Mouse (Mus musculus): ENCODE measurements around the gene Insc. TPM values are rescaled to one million over a fixed set of nuclear protein-coding genes. Genes with fewer than 3 reads are reported as not detected.
"Not testable (repeated sequence)": the region's sequence is repeated elsewhere in the genome, so short reads cannot be mapped to it uniquely, and the experiment has no call there.

Insc gene
- polyA plus RNA-seq, 1 experiment, result not detected

DNA sequence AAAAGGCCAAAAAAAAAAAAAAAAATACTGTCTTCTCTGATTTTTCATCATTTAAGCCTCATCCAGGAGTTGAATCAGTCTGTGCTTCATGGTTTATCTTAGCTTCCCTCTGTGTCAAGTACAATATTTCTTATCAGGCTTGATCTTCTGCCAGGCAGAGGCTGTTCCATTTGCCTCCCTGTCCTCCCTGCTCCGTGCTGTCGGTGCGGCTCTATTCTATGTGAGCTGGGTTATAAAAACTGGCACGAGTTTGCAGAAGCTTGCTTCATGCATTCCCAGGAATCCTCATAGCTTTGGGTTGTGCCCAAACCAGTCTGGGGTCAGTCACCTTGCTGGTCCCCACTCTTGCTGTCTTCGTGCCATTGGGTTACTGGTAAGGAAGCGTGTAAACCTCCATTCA is 12.3 kb upstream of the Insc start:
- Histone ChIP-seq H3K4me1 (ENCODE audit: control insufficient read depth, insufficient read depth, low read length) (no peaks in the 10 kb centered on the region), H3K27ac (ENCODE audit: insufficient read depth, low read depth, low read length) (no peak overlapping the region), H3K4me3 (ENCODE audit: insufficient read depth, low read depth, low read length) (no peak overlapping the region)
- TF ChIP-seq CTCF (IDR thresholded peaks at IDR 0.05; ENCODE audit: insufficient read depth, low read depth, low read length) (no peak), POLR2A (IDR thresholded peaks at IDR 0.05; ENCODE audit: insufficient read depth, low read depth, low read length) (no peak)
- WGBS, result 81% methylated on average over 6 of the region's 6 CpGs

DNA sequence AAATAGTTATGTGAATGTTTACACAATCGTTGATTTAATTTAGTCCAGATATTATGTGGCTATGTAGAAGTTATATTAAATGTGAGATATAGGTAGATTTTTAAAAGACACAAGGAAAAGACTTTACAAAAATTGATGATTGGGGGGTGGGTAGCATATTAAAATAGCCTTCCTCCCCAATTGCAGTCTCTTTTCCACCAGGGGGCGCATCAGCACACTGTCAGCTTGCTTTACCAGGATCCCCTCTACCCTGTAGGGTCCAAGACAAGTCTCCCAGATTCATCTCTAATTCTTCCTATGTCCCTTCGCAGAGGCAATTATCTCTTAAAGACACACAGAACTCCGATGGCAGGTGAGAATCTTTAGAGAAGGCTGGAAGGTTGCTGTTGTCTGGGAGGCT is 11.8 kb upstream of the Insc start:
- H3K4me3 ChIP-seq (ENCODE audit: insufficient read depth, low read depth, low read length); H3K4me1 ChIP-seq (ENCODE audit: control insufficient read depth, insufficient read depth, low read length); H3K27ac ChIP-seq (ENCODE audit: insufficient read depth, low read depth, low read length): not testable (repeated sequence)
- 44% methylated on average over 4 of the region's 4 CpGs for WGBS

DNA sequence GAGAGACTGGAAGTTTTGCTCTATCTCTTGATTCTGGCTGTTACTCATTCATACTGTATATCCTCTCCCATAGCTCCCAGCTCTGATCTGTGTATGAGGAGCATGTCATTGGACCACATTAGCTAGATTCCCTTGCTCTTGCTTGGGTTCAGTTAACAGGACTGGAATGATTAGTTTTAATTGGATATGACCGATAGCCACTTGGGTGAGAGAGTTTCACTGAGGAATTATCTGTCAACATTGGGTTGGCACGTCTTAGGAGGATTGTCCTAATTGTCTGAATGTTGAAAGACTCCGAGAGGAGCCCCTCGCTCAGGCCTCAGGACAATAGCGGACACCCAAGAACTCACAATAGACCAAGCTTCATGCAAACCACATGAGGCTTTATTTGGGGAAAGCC is 7.2 kb upstream of the Insc start:
- 78% methylated on average over 5 of the region's 5 CpGs for WGBS
- H3K27ac ChIP-seq (ENCODE audit: insufficient read depth, low read depth, low read length), result no peak overlapping the region
- no peak overlapping the region for H3K4me3 ChIP-seq (ENCODE audit: insufficient read depth, low read depth, low read length)
- H3K4me1 ChIP-seq (ENCODE audit: control insufficient read depth, insufficient read depth, low read length), result no peaks in the 10 kb centered on the region
- TF ChIP-seq POLR2A (IDR thresholded peaks at IDR 0.05; ENCODE audit: insufficient read depth, low read depth, low read length) (no peak), CTCF (IDR thresholded peaks at IDR 0.05; ENCODE audit: insufficient read depth, low read depth, low read length) (no peak)

DNA sequence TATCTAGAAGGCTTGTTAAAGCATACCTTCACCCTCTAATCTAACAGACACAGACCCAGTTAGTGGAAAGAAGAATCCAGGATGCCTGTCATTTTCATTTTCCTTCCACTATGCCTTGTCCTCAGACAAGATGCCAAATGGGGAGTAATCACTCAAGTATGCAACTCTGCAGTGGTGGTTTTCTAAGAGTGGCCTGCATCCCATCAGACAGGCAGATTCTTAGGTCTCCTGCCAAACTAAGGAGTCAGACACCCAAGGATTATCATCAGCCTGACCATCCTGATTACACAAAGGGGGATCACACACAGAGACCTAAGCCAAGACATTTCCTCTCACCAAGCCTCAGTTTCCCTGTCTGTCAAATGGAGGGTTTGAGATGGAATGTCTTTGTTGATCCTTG is 5.3 kb upstream of the Insc start:
- H3K4me1 ChIP-seq (ENCODE audit: control insufficient read depth, insufficient read depth, low read length), result no peaks in the 10 kb centered on the region
- no peak for TF ChIP-seq CTCF (IDR thresholded peaks at IDR 0.05; ENCODE audit: insufficient read depth, low read depth, low read length)
- TF ChIP-seq POLR2A (IDR thresholded peaks at IDR 0.05; ENCODE audit: insufficient read depth, low read depth, low read length), result no peak
- H3K4me3 ChIP-seq (ENCODE audit: insufficient read depth, low read depth, low read length), result no peak overlapping the region
- no peak overlapping the region for H3K27ac ChIP-seq (ENCODE audit: insufficient read depth, low read depth, low read length)

DNA sequence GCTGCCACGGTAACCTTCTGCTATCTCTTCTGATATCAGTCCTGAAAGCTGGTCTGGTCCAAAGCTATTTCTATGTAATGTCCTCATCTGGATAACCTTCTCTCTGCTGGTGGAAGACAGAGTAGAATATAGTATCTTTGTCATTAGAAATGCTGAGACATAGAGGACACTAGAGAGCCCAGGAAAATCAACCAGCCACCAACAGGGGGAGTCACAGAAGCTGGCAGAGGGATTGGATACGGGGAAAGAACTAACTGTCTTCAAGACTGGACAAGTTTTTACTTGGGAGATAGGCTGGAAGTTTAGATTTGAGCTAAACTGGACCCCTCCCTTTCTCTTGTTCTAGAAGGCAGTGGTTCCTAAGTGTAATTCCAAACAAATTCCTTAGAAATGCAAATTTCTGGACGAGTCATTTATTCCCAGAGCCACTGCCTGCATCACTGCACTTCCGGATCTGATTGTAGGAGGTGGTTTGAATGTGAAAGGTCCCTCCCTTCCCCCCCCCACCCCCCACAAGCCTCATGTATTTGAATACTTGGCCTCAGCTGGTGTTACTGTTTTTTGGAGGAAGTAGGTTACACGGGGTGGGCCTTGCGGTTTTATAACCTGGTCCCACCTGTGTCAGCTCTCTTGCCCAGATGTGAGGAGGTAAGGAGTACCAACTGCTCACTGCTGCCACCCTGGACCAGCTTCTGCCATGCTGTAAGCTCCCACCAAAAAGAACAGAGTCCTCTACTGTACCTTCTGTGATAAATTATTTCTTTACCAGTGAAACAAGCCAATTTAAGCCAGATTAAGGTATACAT is 2.9 kb upstream of the Insc start:
- 44% methylated on average over 6 of the region's 6 CpGs for WGBS
- Histone ChIP-seq H3K4me3 (ENCODE audit: insufficient read depth, low read depth, low read length) (no peak overlapping the region), H3K4me1 (ENCODE audit: control insufficient read depth, insufficient read depth, low read length) (peaks cover 6% of the 10 kb centered on the region), H3K27ac (ENCODE audit: insufficient read depth, low read depth, low read length) (no peak overlapping the region)
- TF ChIP-seq POLR2A (IDR thresholded peaks at IDR 0.05; ENCODE audit: insufficient read depth, low read depth, low read length) (no peak), CTCF (IDR thresholded peaks at IDR 0.05; ENCODE audit: insufficient read depth, low read depth, low read length) (no peak)

DNA sequence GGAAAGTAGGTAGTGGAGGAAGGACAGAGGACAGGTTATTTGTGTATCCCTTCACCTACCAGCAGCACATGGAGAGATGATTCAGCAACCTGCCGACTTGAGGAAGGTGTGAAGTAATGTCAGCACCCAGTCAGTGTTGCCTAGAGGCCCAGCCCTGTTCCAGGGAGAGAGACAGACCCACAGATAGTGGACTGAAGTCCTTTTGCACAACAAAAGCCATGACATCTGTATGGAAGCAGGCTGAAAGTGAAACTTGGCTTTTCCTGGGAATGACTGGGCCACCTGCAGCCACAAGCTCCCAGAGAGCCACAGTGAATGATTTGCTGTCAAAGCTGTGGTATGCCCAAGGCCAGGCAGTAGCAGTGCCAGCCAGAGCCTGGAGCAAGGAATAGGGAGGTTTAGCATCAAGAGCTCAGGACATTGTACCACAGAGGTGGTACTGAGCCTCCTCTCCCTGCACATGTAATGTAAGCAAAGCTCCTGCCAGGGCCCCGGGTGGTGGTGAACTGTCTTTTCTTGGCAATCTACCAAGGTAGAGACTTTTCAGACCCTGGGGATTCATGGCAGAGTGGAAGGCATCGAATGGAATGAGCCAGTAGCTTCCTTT is 1.2 kb downstream of the Insc start:
- Histone ChIP-seq H3K4me1 (ENCODE audit: control insufficient read depth, insufficient read depth, low read length) (peaks cover 9% of the 10 kb centered on the region), H3K4me3 (ENCODE audit: insufficient read depth, low read depth, low read length) (no peak overlapping the region), H3K27ac (ENCODE audit: insufficient read depth, low read depth, low read length) (no peak overlapping the region)
- TF ChIP-seq CTCF (IDR thresholded peaks at IDR 0.05; ENCODE audit: insufficient read depth, low read depth, low read length) (no peak), POLR2A (IDR thresholded peaks at IDR 0.05; ENCODE audit: insufficient read depth, low read depth, low read length) (no peak)
- 49% methylated on average over 3 of the region's 3 CpGs for WGBS

DNA sequence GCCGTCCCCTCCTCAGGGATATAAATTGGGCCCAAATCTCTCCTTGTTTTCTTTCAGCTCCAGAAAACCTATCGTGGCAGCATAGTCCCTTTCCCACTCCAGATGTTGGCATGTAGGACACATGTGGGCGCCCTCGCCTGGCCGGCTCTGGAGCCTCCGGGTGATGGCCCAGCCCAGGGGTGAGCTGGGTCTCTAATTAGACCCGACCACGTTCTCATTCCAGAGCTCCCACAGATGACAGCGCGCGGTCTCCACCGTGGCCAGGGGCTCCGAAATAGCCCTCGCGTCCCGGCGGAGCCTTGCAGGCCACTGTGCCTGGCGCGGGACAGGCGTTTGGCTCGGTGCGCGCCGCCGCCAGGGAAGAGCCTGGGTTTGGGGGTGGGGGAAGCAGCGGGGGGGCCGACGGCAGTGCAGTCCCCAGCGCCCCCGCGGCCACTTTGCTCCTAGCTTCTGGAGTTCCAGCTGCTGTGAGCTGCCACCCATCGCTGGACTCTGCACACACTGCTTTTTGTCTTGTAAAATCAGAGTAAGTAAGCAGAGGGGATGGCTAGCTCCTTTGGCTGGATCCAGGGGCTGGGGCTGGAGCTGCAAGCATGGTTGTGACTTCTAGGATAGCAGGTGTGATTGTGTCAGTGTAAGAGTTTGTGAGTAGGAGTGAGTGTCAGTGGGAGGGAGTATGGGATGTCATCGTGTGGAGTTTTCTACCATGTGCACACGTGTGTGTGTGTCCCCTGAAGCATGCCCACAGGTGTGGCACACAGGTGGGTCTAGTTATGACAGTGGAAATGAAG is 2.2 kb downstream of the Insc start:
- TF ChIP-seq CTCF (IDR thresholded peaks at IDR 0.05; ENCODE audit: insufficient read depth, low read depth, low read length) (no peak), POLR2A (IDR thresholded peaks at IDR 0.05; ENCODE audit: insufficient read depth, low read depth, low read length) (no peak)
- H3K4me1 ChIP-seq (ENCODE audit: control insufficient read depth, insufficient read depth, low read length), result peaks cover 9% of the 10 kb centered on the region
- H3K4me3 ChIP-seq (ENCODE audit: insufficient read depth, low read depth, low read length), result peak overlapping the region; percentile 34
- WGBS, result 6% methylated on average over 34 of the region's 34 CpGs
- no peak overlapping the region for H3K27ac ChIP-seq (ENCODE audit: insufficient read depth, low read depth, low read length)

DNA sequence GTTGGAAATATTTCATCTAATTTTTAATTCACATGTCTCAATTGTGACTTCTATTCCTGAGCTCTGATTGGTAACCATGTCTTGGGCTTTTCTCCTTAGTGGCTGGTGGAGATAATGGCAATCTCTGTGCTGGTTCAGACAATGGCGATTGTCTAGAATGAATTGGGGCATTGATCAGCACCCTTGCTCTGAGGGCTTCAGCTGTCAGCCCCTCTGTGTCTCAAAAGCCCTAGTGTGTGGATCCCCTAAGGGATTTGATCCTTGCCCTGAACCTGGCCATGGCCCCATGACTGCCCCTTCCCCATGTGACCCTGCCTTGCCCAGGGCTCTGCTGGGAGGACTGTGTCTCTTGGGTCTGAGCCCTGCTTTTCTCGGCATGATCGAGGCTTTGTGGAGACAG is 4.1 kb downstream of the Insc start:
- H3K27ac ChIP-seq (ENCODE audit: insufficient read depth, low read depth, low read length), result no peak overlapping the region
- WGBS, result 65% methylated on average over 3 of the region's 3 CpGs

DNA sequence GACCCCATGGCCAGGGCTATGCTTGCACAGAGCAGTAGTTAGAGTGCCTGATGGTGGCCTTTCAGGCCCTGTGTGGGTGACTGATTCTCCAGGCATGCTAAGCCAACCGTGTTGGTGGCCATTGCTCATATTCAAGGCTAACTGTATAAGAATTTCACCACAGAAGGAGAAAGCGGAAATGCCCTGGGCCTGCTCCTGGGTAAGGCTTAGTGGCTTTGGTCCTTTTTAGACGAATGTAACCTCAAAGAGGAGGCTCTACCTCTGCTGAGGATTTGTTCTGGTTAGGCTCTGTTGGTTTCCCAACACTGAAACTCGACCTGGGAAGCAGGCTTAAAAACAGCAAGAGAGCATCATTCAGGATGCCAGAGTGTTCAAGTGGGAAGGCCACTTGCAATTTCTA is 4.7 kb downstream of the Insc start:
- TF ChIP-seq POLR2A (IDR thresholded peaks at IDR 0.05; ENCODE audit: insufficient read depth, low read depth, low read length) (no peak), CTCF (IDR thresholded peaks at IDR 0.05; ENCODE audit: insufficient read depth, low read depth, low read length) (no peak)
- Histone ChIP-seq H3K4me3 (ENCODE audit: insufficient read depth, low read depth, low read length) (no peak overlapping the region), H3K4me1 (ENCODE audit: control insufficient read depth, insufficient read depth, low read length) (peaks cover 9% of the 10 kb centered on the region), H3K27ac (ENCODE audit: insufficient read depth, low read depth, low read length) (no peak overlapping the region; the same call in 1 of the 2 replicates)
- WGBS, result 74% methylated on average over 4 of the region's 4 CpGs

More for the DNA sequence above, 4.1 kb downstream of the Insc start:
- peaks cover 9% of the 10 kb centered on the region for H3K4me1 ChIP-seq (ENCODE audit: control insufficient read depth, insufficient read depth, low read length)
- no peak overlapping the region for H3K4me3 ChIP-seq (ENCODE audit: insufficient read depth, low read depth, low read length)
- TF ChIP-seq POLR2A (IDR thresholded peaks at IDR 0.05; ENCODE audit: insufficient read depth, low read depth, low read length) (no peak), CTCF (IDR thresholded peaks at IDR 0.05; ENCODE audit: insufficient read depth, low read depth, low read length) (no peak)

Measured in olfactory bulb, adult 2 months (tissue).